In genomic region chr7:110794722-110795121, GRCm38 (mm10) we compare ENCODE assay signal across 28 mouse cellular contexts.
"Had no signal": no experiment of that assay in that cellular context is flagged by ENCODE, and none has a peak within 500 bp of the region (broad histone marks: within the 10 kb centered on the region; RNA-seq: fewer than 3 reads in every experiment).

No protein-coding gene starts in this region.

- H3K27me3 ChIP-seq: heart, embryonic 12.5 days; heart, embryonic 13.5 days; heart, embryonic 15.5 days; hindbrain, embryonic 12.5 days; hindbrain, embryonic 15.5 days; intestine, embryonic 15.5 days; kidney, embryonic 15.5 days had no signal

- H3K36me3 ChIP-seq: heart, embryonic 12.5 days; heart, embryonic 13.5 days; heart, embryonic 15.5 days; hindbrain, embryonic 10.5 days; hindbrain, embryonic 12.5 days; hindbrain, embryonic 13.5 days; hindbrain, embryonic 15.5 days; intestine, embryonic 15.5 days; kidney, embryonic 15.5 days had no signal

- DNase-seq: heart, postnatal 10 days; heart, postnatal 14 days; heart, postnatal 36 days; heart, postnatal 4 days; kidney, adult 11 months; kidney, adult 18-20 months; kidney, adult 2 months; kidney, adult 8-10 months; kidney, adult 9 months; kidney, postnatal 10 days; kidney, postnatal 14 days; kidney, postnatal 4 days; layer of hippocampus, adult 9-11 months; layer of hippocampus, postnatal 36 days had no signal

- H3K4me3 ChIP-seq: heart, embryonic 12.5 days; heart, embryonic 13.5 days; heart, embryonic 15.5 days; hindbrain, embryonic 10.5 days; hindbrain, embryonic 12.5 days; hindbrain, embryonic 13.5 days; hindbrain, embryonic 15.5 days; intestine, embryonic 15.5 days; kidney, embryonic 15.5 days; layer of hippocampus, adult 2 months; left cerebral cortex, adult 2 months had no signal

- H3K27ac ChIP-seq: heart, embryonic 13.5 days; heart, embryonic 15.5 days; hindbrain, embryonic 10.5 days; hindbrain, embryonic 12.5 days; hindbrain, embryonic 13.5 days; hindbrain, embryonic 14.5 days; hindbrain, embryonic 15.5 days; hindbrain, postnatal 0 days; intestine, embryonic 15.5 days; kidney, embryonic 15.5 days; kidney, postnatal 0 days; layer of hippocampus, adult 2 months; left cerebral cortex, adult 2 months had no signal

- H3K4me2 ChIP-seq: heart, embryonic 12.5 days; heart, embryonic 13.5 days; heart, embryonic 15.5 days; hindbrain, embryonic 12.5 days; hindbrain, embryonic 13.5 days; hindbrain, embryonic 14.5 days; hindbrain, embryonic 15.5 days; intestine, embryonic 15.5 days; kidney, embryonic 15.5 days had no signal
